Mouse (Mus musculus) cerebellum, adult 2 months (tissue): Measurements from ENCODE around the gene Ggt7. TPM values are rescaled to one million over a fixed set of nuclear protein-coding genes. Genes with fewer than 3 reads are reported as not detected.
"Not testable (repeated sequence)": the region's sequence is repeated elsewhere in the genome, so short reads cannot be mapped to it uniquely, and the experiment has no call there.

Experiments used
- DNase-seq, 2 experiments: peaks; one replicate each; pipeline ENCODE4 v3.0.0; 2021
- H3K27ac ChIP-seq: fragments of 200-500 bp; 2 replicates; pipeline ENCODE4 v1.5.1; 2012; ENCODE audit warnings: low read length, control low read depth, inconsistent platforms; ENCODE audit not compliant: insufficient read depth
- H3K27me3 ChIP-seq: fragments of 200-500 bp; 2 replicates; pipeline ENCODE4 v1.6.1; 2012; ENCODE audit warnings: inconsistent platforms, mild to moderate bottlenecking, low read length, moderate library complexity; ENCODE audit not compliant: control insufficient read depth, insufficient read depth
- H3K4me1 ChIP-seq: fragments of 200-500 bp; 2 replicates; pipeline ENCODE4 v1.6.1; 2011; ENCODE audit warnings: low read length; ENCODE audit not compliant: control insufficient read depth, insufficient read depth
- H3K4me3 ChIP-seq: fragments of 200-500 bp; replicated peaks from 2 replicates; pipeline ENCODE3; 2011; ENCODE audit warnings: mild to moderate bottlenecking, low read depth, low read length, control low read depth; ENCODE audit not compliant: insufficient read depth
- CTCF ChIP-seq: fragments of 200-500 bp; IDR thresholded peaks from 2 replicates; pipeline ENCODE4 v1.5.1; 2011; ENCODE audit warnings: low read depth, mild to moderate bottlenecking, control low read depth, low read length, moderate library complexity, borderline replicate concordance; ENCODE audit not compliant: insufficient read depth
- POLR2A ChIP-seq: fragments of 200-500 bp; IDR thresholded peaks from 2 replicates; pipeline ENCODE4 v1.6.1; 2011; ENCODE audit warnings: low read length, control low read depth, borderline replicate concordance; ENCODE audit not compliant: insufficient read depth
- WGBS: fragments of 180-500 bp; shearing (Covaris S2); methylation state at CpG from one replicate; pipeline ENCODE4 v1.1.7; 2018; 5-methylcytosine and 5-hydroxymethylcytosine counted together
- polyA plus RNA-seq: library from polyadenylated mRNA; depleted of rRNA; stranded (reverse); fragments of >200 nt; gene quantifications from 2 replicates; pipeline ENCODE4 v1.2.3, GENCODE M21; 2012

The Ggt7 gene
- polyA plus RNA-seq, 1 experiment = 235 TPM

GRCm38 (mm10) chr2:155540822-155541458 lies 22.9 kb upstream of the Ggt7 start:
- DNase-seq = peak; percentile 61 to 76
- TF ChIP-seq CTCF = no peak
- Histone ChIP-seq H3K27me3 (no peaks in the 10 kb centered on the region), H3K4me3 (no peak overlapping the region), H3K4me1 (peaks cover 7% of the 10 kb centered on the region; the same call in 1 of the 2 replicates), H3K27ac (peak overlapping the region; percentile 12; the same call in 1 of the 2 replicates)
- 6% methylated on average over 6 of the region's 6 CpGs for WGBS

GRCm38 (mm10) chr2:155539696-155540095 lies 21.7 kb upstream of the Ggt7 start:
- DNase-seq = no peak
- H3K27ac ChIP-seq = no peak overlapping the region
- no peaks in the 10 kb centered on the region for H3K27me3 ChIP-seq
- no peak overlapping the region for H3K4me3 ChIP-seq
- TF ChIP-seq POLR2A (no peak), CTCF (no peak)
- peaks cover 7% of the 10 kb centered on the region; the same call in 1 of the 2 replicates for H3K4me1 ChIP-seq

GRCm38 (mm10) chr2:155538463-155539057 lies 20.5 kb upstream of the Ggt7 start:
- not testable (repeated sequence) for DNase-seq, H3K27ac ChIP-seq, H3K27me3 ChIP-seq, H3K4me1 ChIP-seq, H3K4me3 ChIP-seq
- WGBS = 81% methylated on average over 18 of the region's 19 CpGs

- 75% methylated on average over 5 of the region's 5 CpGs for WGBS
- no peaks in the 10 kb centered on the region for H3K27me3 ChIP-seq
- no peak overlapping the region for H3K27ac ChIP-seq
- no peak overlapping the region for H3K4me3 ChIP-seq
- no peak for DNase-seq
- TF ChIP-seq POLR2A (no peak), CTCF (no peak)
- peaks cover 7% of the 10 kb centered on the region; the same call in 1 of the 2 replicates for H3K4me1 ChIP-seq
These were observed 19.9 kb upstream of the Ggt7 start for GRCm38 (mm10) chr2:155537761-155538462.

GRCm38 (mm10) chr2:155536292-155536691 lies 18.3 kb upstream of the Ggt7 start:
- DNase-seq = no peak

GRCm38 (mm10) chr2:155527367-155527766 lies 9.3 kb upstream of the Ggt7 start:
- TF ChIP-seq POLR2A = no peak
- no peak for TF ChIP-seq CTCF
- no peak for DNase-seq
- no peak overlapping the region for H3K27ac ChIP-seq
- H3K27me3 ChIP-seq = no peaks in the 10 kb centered on the region
- no peaks in the 10 kb centered on the region for H3K4me1 ChIP-seq
- H3K4me3 ChIP-seq = no peak overlapping the region
- WGBS = 86% methylated on average over 5 of the region's 5 CpGs

More at GRCm38 (mm10) chr2:155536292-155536691, 18.3 kb upstream of the Ggt7 start:
- no peak overlapping the region for H3K27ac ChIP-seq
- H3K27me3 ChIP-seq = no peaks in the 10 kb centered on the region
- TF ChIP-seq CTCF (no peak), POLR2A (no peak)
- H3K4me3 ChIP-seq = no peak overlapping the region
- H3K4me1 ChIP-seq = peaks cover 3% of the 10 kb centered on the region; the same call in 1 of the 2 replicates

GRCm38 (mm10) chr2:155524378-155524777 lies 6.3 kb upstream of the Ggt7 start:
- DNase-seq = no peak
- TF ChIP-seq POLR2A = no peak
- WGBS = 60% methylated on average over 1 of the region's 1 CpGs

GRCm38 (mm10) chr2:155523706-155524105 lies 5.7 kb upstream of the Ggt7 start:
- TF ChIP-seq POLR2A (no peak), CTCF (no peak)
- WGBS = 73% methylated on average over 5 of the region's 5 CpGs
- Histone ChIP-seq H3K4me1 (no peaks in the 10 kb centered on the region; the same call in 1 of the 2 replicates), H3K27me3 (no peaks in the 10 kb centered on the region), H3K27ac (no peak overlapping the region), H3K4me3 (no peak overlapping the region)
- DNase-seq = no peak

More at GRCm38 (mm10) chr2:155524378-155524777, 6.3 kb upstream of the Ggt7 start:
- H3K27ac ChIP-seq = no peak overlapping the region
- H3K4me3 ChIP-seq = no peak overlapping the region
- no peaks in the 10 kb centered on the region; the same call in 1 of the 2 replicates for H3K4me1 ChIP-seq
- no peaks in the 10 kb centered on the region for H3K27me3 ChIP-seq
